14 mouse cellular contexts compared by ENCODE assay signal in the genomic region with DNA sequence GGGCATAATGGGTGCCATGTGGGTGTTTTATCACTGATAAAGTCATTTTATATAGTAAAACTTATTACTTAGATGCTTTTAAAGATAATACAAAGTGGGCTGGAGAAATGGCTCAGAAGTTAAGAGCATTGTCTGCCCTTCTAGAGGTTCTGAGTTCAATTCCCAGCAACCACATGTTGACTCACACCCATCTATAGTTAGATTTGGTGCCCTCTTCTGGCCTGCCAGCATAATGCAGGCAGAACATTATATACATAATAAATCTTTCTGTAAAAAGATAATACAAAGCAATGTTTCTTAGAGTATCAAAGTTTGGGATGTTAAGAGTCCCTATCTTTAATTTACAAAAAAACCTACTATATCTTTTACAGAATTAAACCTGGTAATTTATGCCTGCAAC. TPM values are rescaled to one million over a fixed set of nuclear protein-coding genes. Genes with fewer than 3 reads are reported as not detected.
DNase-seq lines count a peak whose midpoint lies in the region; ATAC-seq and TF ChIP-seq lines count a peak whose summit lies in the region.
"Had no signal": no experiment of that assay in that cellular context is flagged by ENCODE, and none has a peak within 500 bp of the region (broad histone marks: within the 10 kb centered on the region; RNA-seq: fewer than 3 reads in every experiment).

No protein-coding gene starts in this region.

- no peak overlapping the region for H3K27ac ChIP-seq in intestine, postnatal 0 days (ENCODE audit: low read depth, low read length)
- no peak overlapping the region for H3K27ac ChIP-seq in intestine, embryonic 15.5 days
- H3K27ac ChIP-seq: limb, embryonic 13.5 days; neural tube, embryonic 12.5 days had no signal

- no peaks in the 10 kb centered on the region for H3K4me1 ChIP-seq in intestine, postnatal 0 days (replicated peaks; ENCODE audit: control insufficient read depth, insufficient read depth, low read length)
- no peaks in the 10 kb centered on the region for H3K4me1 ChIP-seq in intestine, embryonic 15.5 days (replicated peaks)
- H3K4me1 ChIP-seq: megakaryocyte, embryonic 14.5 days; neural tube, embryonic 12.5 days had no signal

- ATAC-seq in intestine, postnatal 0 days = no peak
- ATAC-seq in intestine, embryonic 15.5 days = no peak
- ATAC-seq: inflammation-experienced regulatory T-cells, adult 6 months had no signal

- peak; percentile 55 for TF ChIP-seq CTCF in intestine, postnatal 0 days (IDR thresholded peaks at IDR 0.05; ENCODE audit: low read depth)

- DNase-seq in adrenal gland, postnatal 10 days = peak; percentile 12
- no peak for DNase-seq in adrenal gland, adult (ENCODE audit: inconsistent age in 2 of 2, low spot score in 1 of 2)
- DNase-seq in retina, embryonic 14.5 days (ENCODE audit: low spot score) = peak; percentile 17
- no peak for DNase-seq in retina, postnatal 1 day
- peak; percentile 11 for DNase-seq in thymus, postnatal 25 days
- DNase-seq in ovary, postnatal 10 days (ENCODE audit: low spot score) = no peak
- DNase-seq: cerebellum, postnatal 36 days had no signal

- no peaks in the 10 kb centered on the region for H3K9me3 ChIP-seq in intestine, postnatal 0 days (ENCODE audit: control insufficient read depth)
- H3K9me3 ChIP-seq in intestine, embryonic 15.5 days = no peaks in the 10 kb centered on the region
- H3K9me3 ChIP-seq: limb, embryonic 13.5 days; megakaryocyte, embryonic 14.5 days; neural tube, embryonic 12.5 days had no signal

- no peak overlapping the region for H3K4me2 ChIP-seq in intestine, postnatal 0 days (replicated peaks; ENCODE audit: low read depth)
- no peak overlapping the region for H3K4me2 ChIP-seq in intestine, embryonic 15.5 days (replicated peaks)
- H3K4me2 ChIP-seq: heart, embryonic 11.5 days; limb, embryonic 13.5 days; neural tube, embryonic 12.5 days had no signal

- no peak overlapping the region for H3K4me3 ChIP-seq in intestine, postnatal 0 days (ENCODE audit: low read depth, low read length)
- H3K4me3 ChIP-seq in intestine, embryonic 15.5 days (replicated peaks) = no peak overlapping the region
- H3K4me3 ChIP-seq: limb, embryonic 13.5 days; megakaryocyte, embryonic 14.5 days; neural tube, embryonic 12.5 days had no signal

- H3K27me3 ChIP-seq in intestine, postnatal 0 days (replicated peaks; ENCODE audit: control insufficient read depth, insufficient read depth, low read length) = no peaks in the 10 kb centered on the region
- no peaks in the 10 kb centered on the region for H3K27me3 ChIP-seq in intestine, embryonic 15.5 days (replicated peaks)
- H3K27me3 ChIP-seq: limb, embryonic 13.5 days; megakaryocyte, embryonic 14.5 days; neural tube, embryonic 12.5 days had no signal

- 0 out of 2 replicates have a peak, but pooled peaks cover 2% of the 10 kb centered on the region for H3K36me3 ChIP-seq in intestine, postnatal 0 days (ENCODE audit: control insufficient read depth, insufficient read depth)
- no peaks in the 10 kb centered on the region for H3K36me3 ChIP-seq in intestine, embryonic 15.5 days

- H3K9ac ChIP-seq in intestine, postnatal 0 days (ENCODE audit: low read depth, low read length) = no peak overlapping the region
- no peak overlapping the region for H3K9ac ChIP-seq in intestine, embryonic 15.5 days
- H3K9ac ChIP-seq: limb, embryonic 13.5 days; neural tube, embryonic 12.5 days had no signal

RNA-seq across cellular contexts. Expression of gene Hprt, which starts 27.6 kb away (rescaled TPM):
- 10 to 100 TPM; 67.8 to 85.8 TPM for total RNA-seq in adrenal gland, postnatal 10 days (2021)
- polyA plus RNA-seq in intestine, postnatal 0 days (2015; fragmentation: Nextera tagmentation; extraction: Ambion mirVana) = 217 and 219 TPM in 2 replicates
- polyA plus RNA-seq in intestine, embryonic 15.5 days (2015; fragmentation: Nextera tagmentation; extraction: Ambion mirVana) = 258 and 283 TPM in 2 replicates

Comparison
In these comparisons a context has a peak if more than half of its experiments do, and no peak if none do; other contexts are left out.
1. DNase-seq: peak in adrenal gland, postnatal 10 days (single experiment), retina, embryonic 14.5 days (single experiment) and thymus, postnatal 25 days (single experiment); none in adrenal gland, adult (0 of 2), retina, postnatal 1 day (single experiment) and ovary, postnatal 10 days (single experiment).